Mouse (Mus musculus) forebrain, embryonic 13.5 days (tissue): ENCODE results near the gene Vmn1r212. TPM values are rescaled to one million over a fixed set of nuclear protein-coding genes. Genes with fewer than 3 reads are reported as not detected.
"Not testable (repeated sequence)": the region's sequence is repeated elsewhere in the genome, so short reads cannot be mapped to it uniquely, and the experiment has no call there.

ENCODE experiments used
- ATAC-seq: fragments of 200-750 bp; cut with Nextera tagmentation; 2 replicates; pipeline ENCODE4 v1.8.0; 2017
- H3K27ac ChIP-seq: fragments of 300-500 bp; sonication (generic); 2 replicates; pipeline ENCODE4 v1.5.1; 2015; ENCODE audit warnings: inconsistent platforms, mild to moderate bottlenecking, moderate library complexity
- H3K27me3 ChIP-seq: fragments of 300-500 bp; sonication (generic); 2 replicates; pipeline ENCODE4 v1.6.1; 2015; ENCODE audit warnings: mild to moderate bottlenecking, inconsistent platforms
- H3K36me3 ChIP-seq: fragments of 300-500 bp; sonication (generic); 2 replicates; pipeline ENCODE4 v1.6.1; 2015; ENCODE audit warnings: mild to moderate bottlenecking, inconsistent platforms; ENCODE audit not compliant: poor library complexity, severe bottlenecking
- H3K4me1 ChIP-seq: fragments of 300-500 bp; sonication (generic); 2 replicates; pipeline ENCODE4 v1.6.1; 2015; ENCODE audit warnings: inconsistent platforms
- H3K4me2 ChIP-seq: fragments of 300-500 bp; sonication (generic); 2 replicates; pipeline ENCODE4 v1.6.1; 2015; ENCODE audit warnings: inconsistent platforms, mild to moderate bottlenecking, moderate library complexity
- H3K4me3 ChIP-seq: fragments of 300-500 bp; sonication (generic); 2 replicates; pipeline ENCODE4 v1.5.1; 2015; ENCODE audit warnings: mild to moderate bottlenecking, inconsistent platforms
- H3K9ac ChIP-seq: fragments of 300-500 bp; sonication (generic); 2 replicates; pipeline ENCODE4 v1.6.1; 2015; ENCODE audit warnings: mild to moderate bottlenecking, inconsistent platforms
- H3K9me3 ChIP-seq: fragments of 300-500 bp; sonication (generic); replicated peaks from 2 replicates; pipeline ENCODE4 v1.6.1; 2016; ENCODE audit warnings: inconsistent platforms
- WGBS: fragments of 180-500 bp; shearing (Covaris S2); methylation state at CpG from one replicate; pipeline ENCODE4 v1.1.7; 2015; 5-methylcytosine and 5-hydroxymethylcytosine counted together
- polyA plus RNA-seq: library from polyadenylated mRNA; unstranded; fragments of >200 nt; fragmentation: Nextera tagmentation; extraction: Ambion mirVana; gene quantifications from 2 replicates; pipeline ENCODE4 v1.2.1, GENCODE M21; 2015

The Vmn1r212 gene
- not detected in 2 replicates for polyA plus RNA-seq

DNA sequence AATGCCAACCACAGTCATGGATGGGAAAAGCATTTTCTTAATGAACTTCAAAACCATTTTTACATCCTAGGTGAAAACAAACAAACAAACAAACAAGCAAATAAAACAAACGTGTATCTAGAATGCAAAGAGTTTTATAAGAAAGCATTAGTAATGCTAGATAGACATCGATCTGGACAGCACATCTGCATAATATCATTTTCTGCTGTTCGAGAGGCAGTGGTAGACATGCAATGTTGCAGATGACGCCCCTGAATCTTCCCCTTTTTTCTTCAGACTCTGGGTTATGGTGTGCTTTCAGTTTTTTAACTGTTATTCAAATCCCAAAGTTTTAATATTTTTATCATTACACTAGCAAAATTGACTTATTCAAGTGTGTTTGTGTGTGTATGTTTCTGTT, at the start of gene Vmn1r212:
Gene Vmn1r212, minus strand, starts transcription at position 101 of the 400 bp plus-strand sequence.
- no peak within 1 kb of the TSS for H3K4me2 ChIP-seq
- no peaks in the 10 kb centered on the region for H3K36me3 ChIP-seq
- 84% methylated on average over 4 of the region's 4 CpGs for WGBS
- no peaks in the 10 kb centered on the region for H3K9me3 ChIP-seq
- no peak within 1 kb of the TSS for H3K9ac ChIP-seq
- ATAC-seq = no peak
- no peak within 1 kb of the TSS for H3K4me3 ChIP-seq
- H3K27ac ChIP-seq = no peak within 1 kb of the TSS
- no peaks in the 10 kb centered on the region for H3K4me1 ChIP-seq
- no peaks in the 10 kb centered on the region for H3K27me3 ChIP-seq

DNA sequence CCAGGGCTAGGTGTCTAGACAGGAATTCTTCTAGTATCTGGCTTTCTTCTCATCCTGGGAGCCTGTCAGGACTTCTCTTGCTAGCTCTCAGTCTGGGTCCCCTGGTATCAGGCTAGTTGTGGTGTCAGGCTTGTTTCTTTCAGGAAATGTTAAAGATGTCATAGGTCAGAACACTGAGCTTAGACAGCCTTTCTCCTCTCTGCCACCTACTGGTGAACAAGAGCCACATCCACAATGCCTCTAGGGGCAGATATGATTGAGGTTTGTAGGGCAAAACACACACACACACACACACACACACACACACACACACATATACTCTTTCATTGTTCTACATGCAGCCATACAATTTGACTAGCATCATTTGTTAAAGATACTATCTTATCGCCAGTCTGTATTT, 4.7 kb downstream of the Vmn1r212 start:
- ATAC-seq = no peak
- 97% methylated on average over 1 of the region's 1 CpGs for WGBS

DNA sequence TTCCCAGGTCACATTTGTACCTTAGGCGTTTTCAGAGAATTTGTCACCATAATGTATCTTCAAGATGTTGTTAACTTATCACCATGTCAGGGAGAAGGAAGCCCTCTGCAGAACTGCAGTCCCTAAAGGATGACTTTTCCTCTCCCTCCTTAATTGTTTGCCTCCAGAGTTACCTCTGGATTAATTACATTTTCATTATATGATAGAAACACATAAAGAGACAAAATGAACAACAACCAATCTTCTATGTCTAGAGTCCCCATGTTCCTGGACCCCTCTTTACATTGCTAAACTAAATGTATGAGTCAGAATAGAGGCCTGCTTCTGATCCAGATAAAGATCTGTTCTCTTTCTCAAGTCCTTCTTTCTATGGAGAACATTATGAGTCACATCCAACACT, 26.5 kb downstream of the Vmn1r212 start, which contains the start of gene Vmn1r211:
Gene Vmn1r211, minus strand, starts transcription at position 101 of the 400 bp plus-strand sequence.
- no peaks in the 10 kb centered on the region for H3K36me3 ChIP-seq
- H3K4me3 ChIP-seq = no peak within 1 kb of the TSS
- H3K9ac ChIP-seq = no peak within 1 kb of the TSS
- no peak for ATAC-seq
- no peak within 1 kb of the TSS for H3K27ac ChIP-seq
- H3K9me3 ChIP-seq = no peaks in the 10 kb centered on the region
- H3K4me1 ChIP-seq = no peaks in the 10 kb centered on the region
- H3K4me2 ChIP-seq = no peak within 1 kb of the TSS
- H3K27me3 ChIP-seq = no peaks in the 10 kb centered on the region
- WGBS = 88% methylated on average over 1 of the region's 1 CpGs

More for the DNA sequence above, 4.7 kb downstream of the Vmn1r212 start:
- no peak overlapping the region for H3K27ac ChIP-seq
- H3K4me2 ChIP-seq = no peak overlapping the region
- no peaks in the 10 kb centered on the region for H3K9me3 ChIP-seq
- H3K4me3 ChIP-seq = no peak overlapping the region
- H3K27me3 ChIP-seq = no peaks in the 10 kb centered on the region
- H3K4me1 ChIP-seq = no peaks in the 10 kb centered on the region
- H3K9ac ChIP-seq = no peak overlapping the region
- H3K36me3 ChIP-seq = no peaks in the 10 kb centered on the region

- no peak for ATAC-seq
- Histone ChIP-seq H3K4me2 (no peak overlapping the region), H3K36me3 (no peaks in the 10 kb centered on the region), H3K27me3 (no peaks in the 10 kb centered on the region), H3K4me3 (no peak overlapping the region), H3K27ac (no peak overlapping the region), H3K9me3 (no peaks in the 10 kb centered on the region), H3K4me1 (no peaks in the 10 kb centered on the region), H3K9ac (no peak overlapping the region)
- 77% methylated on average over 4 of the region's 4 CpGs for WGBS
Observed at GRCm38 (mm10) chr13:22854760-22855159, 29.2 kb downstream of the Vmn1r212 start.

DNA sequence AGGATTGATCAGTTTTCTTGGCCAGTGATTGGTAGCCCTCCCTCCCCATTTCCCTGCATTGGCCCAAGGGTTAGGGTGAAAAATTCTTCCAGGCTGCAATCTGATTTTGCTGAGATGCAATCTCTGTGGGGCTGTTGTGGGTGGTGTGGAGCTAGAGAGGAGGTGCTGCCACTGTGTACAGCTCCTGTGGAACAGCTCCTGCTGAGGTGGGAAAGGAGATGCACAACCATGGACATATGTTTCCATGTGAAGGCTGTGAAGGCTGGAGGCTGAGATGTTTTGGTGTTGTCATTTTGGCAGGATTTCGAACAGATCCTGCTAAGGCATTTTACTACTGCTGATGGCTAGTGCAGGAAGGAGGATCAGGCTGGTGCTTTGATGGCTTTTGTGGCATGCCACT, 37.2 kb downstream of the Vmn1r212 start:
- Histone ChIP-seq H3K27ac (no peak overlapping the region), H3K9me3 (no peaks in the 10 kb centered on the region), H3K4me2 (no peak overlapping the region), H3K4me1 (no peaks in the 10 kb centered on the region), H3K9ac (no peak overlapping the region), H3K36me3 (no peaks in the 10 kb centered on the region), H3K4me3 (no peak overlapping the region), H3K27me3 (no peaks in the 10 kb centered on the region)
- ATAC-seq = no peak
- 76% methylated on average over 1 of the region's 1 CpGs for WGBS

DNA sequence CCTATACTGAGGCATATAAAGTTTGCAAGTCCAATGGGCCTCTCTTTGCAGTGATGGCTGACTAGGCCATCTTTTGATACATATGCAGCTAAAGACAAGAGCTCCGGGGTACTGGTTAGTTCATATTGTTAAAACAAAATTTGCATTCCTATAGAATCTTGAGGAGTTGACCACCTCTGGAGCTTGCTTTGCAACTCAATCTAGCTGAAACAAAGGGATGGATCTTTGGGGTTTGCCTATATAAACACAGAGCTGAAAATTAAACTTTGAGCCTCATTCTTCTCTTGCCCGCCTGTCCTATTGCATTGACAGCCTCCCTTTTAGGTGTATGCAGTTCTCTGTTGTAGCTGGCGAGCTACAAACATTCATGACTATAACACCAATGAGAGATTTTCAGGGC, 39.7 kb downstream of the Vmn1r212 start:
- H3K4me3 ChIP-seq, H3K9ac ChIP-seq, ATAC-seq, H3K4me1 ChIP-seq, H3K27ac ChIP-seq, H3K27me3 ChIP-seq, H3K4me2 ChIP-seq, H3K9me3 ChIP-seq, H3K36me3 ChIP-seq: not testable (repeated sequence)
- WGBS = 53% methylated on average over 3 of the region's 3 CpGs

Other genes starting within 250 kb of the Vmn1r212 start
- not detected in 2 replicates for gene Vmn1r207-ps, start 154.6 kb downstream of the Vmn1r212 start, polyA plus RNA-seq
- not detected in 2 replicates for gene Vmn1r208, start 106.8 kb downstream of the Vmn1r212 start, polyA plus RNA-seq
- not detected in 2 replicates for gene Vmn1r209, start 74.5 kb downstream of the Vmn1r212 start, polyA plus RNA-seq
- not detected in 2 replicates for gene Vmn1r210, start 52.9 kb downstream of the Vmn1r212 start, polyA plus RNA-seq
- gene Vmn1r211, start 26.6 kb downstream of the Vmn1r212 start, polyA plus RNA-seq = not detected in 2 replicates
- gene Vmn1r213, start 123.5 kb upstream of the Vmn1r212 start, polyA plus RNA-seq = not detected in 2 replicates
- not detected in 2 replicates for gene Vmn1r214, start 146.2 kb upstream of the Vmn1r212 start, polyA plus RNA-seq
- not detected in 2 replicates for gene Vmn1r215, start 183.8 kb upstream of the Vmn1r212 start, polyA plus RNA-seq
- gene Vmn1r217, start 234.0 kb upstream of the Vmn1r212 start, polyA plus RNA-seq = not detected in 2 replicates
- not detected in 2 replicates for gene Vmn1r218, start 248.9 kb upstream of the Vmn1r212 start, polyA plus RNA-seq